Mouse (Mus musculus) liver, embryonic 14.5 days (tissue): ENCODE measurements around the gene Pnrc2.

Source experiments
- CTCF ChIP-seq: IDR thresholded peaks from 2 replicates; pipeline ENCODE4 v1.5.1; 2016; ENCODE audit warnings: antibody characterized with exemption, low read depth, control low read depth
- EP300 ChIP-seq: IDR thresholded peaks from 2 replicates; pipeline ENCODE4 v1.6.1; 2016; ENCODE audit warnings: antibody characterized with exemption, low read depth

- TF ChIP-seq EP300, result no peak
- no peak for TF ChIP-seq CTCF
Observed at GRCm38 (mm10) chr4:135839293-135840011, 34.2 kb downstream of the Pnrc2 start.
